Mouse (Mus musculus): Measurements from ENCODE around the gene Zdhhc14. TPM values are rescaled to one million over a fixed set of nuclear protein-coding genes. Genes with fewer than 3 reads are reported as not detected.

Gene Zdhhc14
- total and polyA plus RNA-seq, 3 experiments = 0.34 to 1.3 (median 0.35) TPM

DNA sequence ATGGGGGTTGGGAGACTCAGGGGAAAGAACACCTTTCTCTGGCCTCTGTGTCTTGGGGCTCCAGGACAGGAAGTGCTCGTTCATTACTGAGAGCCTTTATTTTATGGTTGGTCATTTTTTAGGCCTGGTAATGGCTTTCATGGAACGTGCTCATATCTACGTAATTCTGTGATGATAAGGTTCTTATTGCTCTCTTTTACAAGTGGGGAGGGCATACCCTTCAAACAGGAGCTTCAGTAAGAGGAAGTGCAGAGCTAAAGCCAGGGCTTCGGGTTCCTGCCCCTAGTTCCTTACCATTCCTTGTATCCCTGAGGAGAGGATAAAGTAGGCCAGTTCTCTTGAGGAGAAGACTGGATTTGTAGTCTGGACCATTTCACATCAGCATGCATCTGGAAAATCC, 158.3 kb downstream of the Zdhhc14 start:
- peaks cover 0 to 3% of the 10 kb centered on the region in 2 experiments for H3K36me3 ChIP-seq (replicated peaks in 1 of 2; ENCODE audit: control insufficient read depth in 1 of 2, insufficient read depth in 1 of 2, low read length in 1 of 2)
- dilution Hi-C loops (cut with MboI; ENCODE audit: extremely low pct_ligation_motif_present, extremely low pct_unique_long_range_greater_than_20kb, low sequenced_read_pairs) (no loop called here), in situ Hi-C loops (cut with MboI; ENCODE audit: low pct_ligation_motif_present, low pct_unique_long_range_greater_than_20kb, low sequenced_read_pairs) (no loop called here)
- no peaks in the 10 kb centered on the region for H3K9me3 ChIP-seq (replicated peaks; ENCODE audit: low read length)
- H3K27ac ChIP-seq (ENCODE audit: insufficient read depth, low read depth) = no peak overlapping the region
- no peaks in the 10 kb centered on the region for H3K79me2 ChIP-seq (replicated peaks; ENCODE audit: control insufficient read depth, extremely low read depth, insufficient read depth, poor library complexity, severe bottlenecking)
- DNase-seq (ENCODE audit: extremely low read depth) = no peak
- TF ChIP-seq SMC3 (IDR thresholded peaks at IDR 0.05; ENCODE audit: low read depth, low read length) = no peak
- no peak for TF ChIP-seq GABPA (IDR thresholded peaks at IDR 0.05; ENCODE audit: insufficient replicate concordance, low read depth, low read length)
- no peak for TF ChIP-seq E2F4 (IDR thresholded peaks at IDR 0.05; ENCODE audit: insufficient replicate concordance, low read depth, low read length)
- TF ChIP-seq HCFC1 (IDR thresholded peaks at IDR 0.05; ENCODE audit: low read depth, low read length) = no peak
- TF ChIP-seq EP300 (IDR thresholded peaks at IDR 0.05; ENCODE audit: low read length) = no peak
- TF ChIP-seq ZNF384 (IDR thresholded peaks at IDR 0.05; ENCODE audit: low read depth, low read length) = no peak
- TF ChIP-seq MAZ (IDR thresholded peaks at IDR 0.05; ENCODE audit: low read depth, low read length) = no peak
- TF ChIP-seq RCOR1 (conservative IDR thresholded peaks at IDR 0.05; ENCODE audit: low read depth, low read length) = no peak
- no peak for TF ChIP-seq MXI1 (IDR thresholded peaks at IDR 0.05; ENCODE audit: low read depth, low read length)
- TF ChIP-seq USF1 (IDR thresholded peaks at IDR 0.05; ENCODE audit: low read depth, low read length) = no peak
- no peak for TF ChIP-seq TBP (conservative IDR thresholded peaks at IDR 0.05; ENCODE audit: low read depth, low read length)
- TF ChIP-seq USF2 (conservative IDR thresholded peaks at IDR 0.05; ENCODE audit: low read depth, low read length) = no peak
- no peak for TF ChIP-seq JUN (IDR thresholded peaks at IDR 0.05; ENCODE audit: insufficient read depth, low read depth, low read length)
- TF ChIP-seq ZKSCAN1 (IDR thresholded peaks at IDR 0.05; ENCODE audit: borderline replicate concordance, low read depth, low read length) = no peak
- no peak for TF ChIP-seq IRF4 (IDR thresholded peaks at IDR 0.05; ENCODE audit: low read depth, low read length)
- no peak for TF ChIP-seq MEF2A (IDR thresholded peaks at IDR 0.05; ENCODE audit: borderline replicate concordance, low read depth, low read length)
- no peak for TF ChIP-seq TCF12 (IDR thresholded peaks at IDR 0.05; ENCODE audit: low read depth, low read length)
- TF ChIP-seq POLR2AphosphoS2 (IDR thresholded peaks at IDR 0.05; ENCODE audit: low read depth, low read length) = no peak
- TF ChIP-seq NRF1 (IDR thresholded peaks at IDR 0.05; ENCODE audit: low read depth, low read length) = no peak
- TF ChIP-seq BHLHE40 (IDR thresholded peaks at IDR 0.05; ENCODE audit: low read depth, low read length) = no peak
- peaks cover 4 to 12% of the 10 kb centered on the region in 2 experiments for H3K4me1 ChIP-seq (ENCODE audit: control insufficient read depth in 1 of 2, insufficient read depth in 2 of 2)
- H3K4me2 ChIP-seq (ENCODE audit: insufficient read depth, low read depth, poor library complexity, severe bottlenecking) = no peak overlapping the region
- no peak overlapping the region for H3K4me3 ChIP-seq (replicated peaks in 1 of 3; ENCODE audit: low read depth in 2 of 3, low read length in 2 of 3, poor library complexity in 1 of 3)
- H3K27me3 ChIP-seq (replicated peaks) = no peaks in the 10 kb centered on the region
- no peak overlapping the region for H3K9ac ChIP-seq (ENCODE audit: insufficient read depth, low read depth)

DNA sequence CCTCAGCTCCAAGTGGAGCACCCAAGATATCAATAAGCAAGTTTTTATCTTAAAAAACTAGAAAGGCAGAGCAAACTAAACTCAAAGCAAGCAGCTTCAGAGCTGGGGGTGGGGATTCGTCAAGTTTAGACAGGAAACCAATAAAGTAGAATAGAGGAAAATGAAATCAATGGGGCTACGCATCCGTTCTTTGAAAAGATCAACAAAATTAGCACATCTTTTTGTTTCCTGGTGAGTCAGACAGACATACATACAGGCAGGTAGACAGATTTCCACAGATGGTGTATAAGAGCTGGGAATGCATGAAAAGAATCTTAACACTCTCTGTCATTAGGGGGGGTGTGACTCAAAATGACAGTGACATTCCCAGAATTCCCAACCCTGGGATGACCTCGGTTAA, 159.2 kb downstream of the Zdhhc14 start:
- no peak for TF ChIP-seq CTCF (conservative IDR thresholded peaks at IDR 0.05 in 1 of 2, IDR thresholded peaks at IDR 0.05 in 1 of 2; ENCODE audit: low read depth in 2 of 2, low read length in 2 of 2)
- TF ChIP-seq EP300 (IDR thresholded peaks at IDR 0.05; ENCODE audit: low read length) = no peak
- no peak for TF ChIP-seq GABPA (IDR thresholded peaks at IDR 0.05; ENCODE audit: insufficient replicate concordance, low read depth, low read length)
- no peak for TF ChIP-seq TCF12 (IDR thresholded peaks at IDR 0.05; ENCODE audit: low read depth, low read length)
- no peak for TF ChIP-seq BHLHE40 (IDR thresholded peaks at IDR 0.05; ENCODE audit: low read depth, low read length)
- TF ChIP-seq MAX (IDR thresholded peaks at IDR 0.05; ENCODE audit: low read length) = no peak
- Histone ChIP-seq H3K27ac (ENCODE audit: insufficient read depth, low read depth) (no peak overlapping the region), H3K9me3 (replicated peaks; ENCODE audit: low read length) (no peaks in the 10 kb centered on the region), H3K9ac (ENCODE audit: insufficient read depth, low read depth) (no peak overlapping the region), H3K4me1 (ENCODE audit: control insufficient read depth in 1 of 2, insufficient read depth in 2 of 2) (peaks cover 4 to 5% of the 10 kb centered on the region in 2 experiments), H3K79me2 (replicated peaks; ENCODE audit: control insufficient read depth, extremely low read depth, insufficient read depth, poor library complexity, severe bottlenecking) (no peaks in the 10 kb centered on the region), H3K4me3 (replicated peaks in 1 of 3; ENCODE audit: low read depth in 2 of 3, low read length in 2 of 3, poor library complexity in 1 of 3) (no peak overlapping the region), H3K36me3 (replicated peaks in 1 of 2; ENCODE audit: control insufficient read depth in 1 of 2, insufficient read depth in 1 of 2, low read length in 1 of 2) (peaks cover 0 to 3% of the 10 kb centered on the region in 2 experiments), H3K4me2 (ENCODE audit: insufficient read depth, low read depth, poor library complexity, severe bottlenecking) (no peak overlapping the region), H3K27me3 (replicated peaks) (no peaks in the 10 kb centered on the region)
- in situ Hi-C loops (cut with MboI; ENCODE audit: low pct_ligation_motif_present, low pct_unique_long_range_greater_than_20kb, low sequenced_read_pairs) (no loop called here), dilution Hi-C loops (cut with MboI; ENCODE audit: extremely low pct_ligation_motif_present, extremely low pct_unique_long_range_greater_than_20kb, low sequenced_read_pairs) (no loop called here)
- DNase-seq (ENCODE audit: extremely low read depth) = no peak

Measured in CH12.LX (cell line).